Mouse (Mus musculus) lung, postnatal 10 days (tissue): ENCODE measurements at regions not wholly inside any gene's neighbourhood (a gene's known extent, or its start where the extent isn't known, plus 50 kb on each side); places are given as distances from the start of the nearest gene placed in this dataset.

ENCODE experiments used
- DNase-seq: peaks from one replicate; pipeline ENCODE4 v3.0.0; 2021

GRCm38 (mm10) chr2:79087600-79088205 lies 167.5 kb upstream of the Itga4 start:
- no peak for DNase-seq

DNA sequence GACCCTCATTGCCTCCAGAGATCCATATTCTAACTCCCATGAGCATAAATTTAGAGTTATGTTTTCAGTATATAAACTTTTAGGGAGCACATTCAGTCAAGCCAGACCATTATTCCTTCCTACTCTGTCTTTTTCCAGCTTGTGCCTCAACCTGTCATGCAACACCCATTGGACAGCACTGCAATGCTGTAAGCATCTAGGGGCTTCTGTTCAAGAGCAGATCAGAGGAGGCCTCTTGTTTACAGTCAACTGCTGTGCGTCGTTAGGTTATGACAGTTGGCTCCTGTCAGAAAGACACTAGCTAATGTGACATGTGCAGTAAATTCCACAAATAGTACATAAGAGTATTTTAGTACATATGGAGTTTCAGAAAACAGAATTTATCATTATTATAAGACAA lies 165.0 kb upstream of the Itga4 start:
- no peak for DNase-seq

DNA sequence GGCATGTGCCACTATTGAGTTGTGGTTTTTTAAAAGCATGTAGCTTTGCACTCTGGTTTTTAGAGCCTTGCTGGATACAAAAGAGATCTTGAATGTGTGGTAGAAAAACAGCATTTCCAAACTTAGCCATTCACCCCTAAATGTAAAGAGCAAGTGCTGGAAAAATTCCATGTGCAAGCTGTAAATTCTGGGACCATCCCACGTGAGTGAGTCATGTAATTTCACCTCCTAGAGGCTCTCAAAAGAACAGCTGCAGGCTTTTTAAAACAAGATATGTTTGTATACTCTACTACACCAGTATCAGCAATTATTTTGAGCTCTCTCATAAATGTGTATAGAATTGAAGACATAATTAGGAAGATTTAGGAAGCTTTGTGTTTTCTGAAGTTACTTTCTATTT lies 160.9 kb upstream of the Itga4 start:
- DNase-seq: no peak

DNA sequence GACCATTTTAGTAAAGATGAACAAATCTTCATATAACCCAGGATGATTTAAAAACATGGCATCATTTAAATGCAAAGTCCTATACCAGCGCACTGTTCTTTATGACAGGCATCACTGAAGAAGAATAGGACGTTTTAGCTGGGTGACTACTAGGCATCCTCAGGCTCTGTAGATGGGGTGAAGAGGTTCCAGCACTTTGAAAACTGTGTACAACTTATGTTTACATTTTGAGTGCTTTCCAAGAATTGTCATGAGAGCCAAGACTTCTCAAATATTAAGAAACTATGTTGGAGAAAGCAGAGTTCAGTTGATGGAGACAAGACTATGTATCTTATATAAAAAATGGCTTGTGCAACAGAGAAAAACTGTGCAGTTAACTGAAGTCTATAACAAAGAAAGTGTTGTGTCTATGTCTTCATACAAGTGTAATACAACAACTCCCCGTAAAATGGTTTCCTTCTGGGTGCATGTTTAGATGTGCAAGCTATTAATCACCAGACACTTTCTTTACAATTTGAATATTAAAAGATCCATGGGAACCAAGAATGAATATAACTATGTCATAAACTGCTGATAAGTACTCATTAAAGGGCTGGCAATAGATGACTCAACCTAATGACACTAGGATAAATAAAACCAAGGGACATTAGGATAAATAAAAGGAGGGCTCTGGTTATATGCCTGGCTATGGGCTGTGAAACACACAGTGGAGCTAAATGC lies 158.5 kb upstream of the Itga4 start:
- no peak for DNase-seq

GRCm38 (mm10) chr2:79099601-79100000 lies 155.6 kb upstream of the Itga4 start:
- no peak for DNase-seq

- DNase-seq: no peak
Observed at GRCm38 (mm10) chr2:79111673-79112072, 143.6 kb upstream of the Itga4 start.

- no peak for DNase-seq
Observed at GRCm38 (mm10) chr2:79112076-79112475, 143.2 kb upstream of the Itga4 start.

DNA sequence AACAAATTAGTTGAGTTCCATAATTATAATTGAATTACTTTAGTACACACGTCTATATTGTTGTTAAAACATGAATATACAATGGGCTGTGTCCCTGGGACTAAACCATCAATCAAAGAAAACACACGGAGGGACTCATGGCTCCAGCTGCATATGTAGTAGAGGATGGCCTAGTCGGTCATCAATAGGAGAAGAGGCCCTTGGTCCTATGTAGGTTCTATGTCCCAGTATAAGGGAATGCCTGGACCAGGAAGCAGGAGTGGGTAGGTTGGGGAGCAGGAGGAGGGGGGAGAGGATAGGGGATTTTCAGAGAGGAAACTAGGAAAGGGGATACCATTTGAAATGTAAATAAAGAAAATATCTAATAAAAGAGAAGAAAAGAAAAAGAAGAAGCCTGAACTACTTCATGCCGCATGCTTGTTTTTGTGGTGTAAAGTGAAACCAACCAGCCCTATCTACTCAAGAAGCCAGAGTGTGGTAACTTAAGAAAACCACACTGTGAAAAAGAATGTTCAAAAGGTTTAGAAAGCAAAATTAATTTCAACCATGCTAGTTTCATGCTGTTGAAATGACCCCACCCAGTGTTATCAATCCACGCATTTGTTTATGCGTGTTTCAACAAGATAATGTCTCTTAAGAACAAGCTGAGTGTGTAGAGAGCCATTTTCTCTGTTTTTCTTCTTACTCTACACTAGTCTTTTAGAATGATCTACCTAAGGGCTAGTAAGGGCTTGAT lies 134.4 kb upstream of the Itga4 start:
- no peak for DNase-seq

GRCm38 (mm10) chr2:79122530-79122929 lies 132.7 kb upstream of the Itga4 start:
- DNase-seq: no peak

DNA sequence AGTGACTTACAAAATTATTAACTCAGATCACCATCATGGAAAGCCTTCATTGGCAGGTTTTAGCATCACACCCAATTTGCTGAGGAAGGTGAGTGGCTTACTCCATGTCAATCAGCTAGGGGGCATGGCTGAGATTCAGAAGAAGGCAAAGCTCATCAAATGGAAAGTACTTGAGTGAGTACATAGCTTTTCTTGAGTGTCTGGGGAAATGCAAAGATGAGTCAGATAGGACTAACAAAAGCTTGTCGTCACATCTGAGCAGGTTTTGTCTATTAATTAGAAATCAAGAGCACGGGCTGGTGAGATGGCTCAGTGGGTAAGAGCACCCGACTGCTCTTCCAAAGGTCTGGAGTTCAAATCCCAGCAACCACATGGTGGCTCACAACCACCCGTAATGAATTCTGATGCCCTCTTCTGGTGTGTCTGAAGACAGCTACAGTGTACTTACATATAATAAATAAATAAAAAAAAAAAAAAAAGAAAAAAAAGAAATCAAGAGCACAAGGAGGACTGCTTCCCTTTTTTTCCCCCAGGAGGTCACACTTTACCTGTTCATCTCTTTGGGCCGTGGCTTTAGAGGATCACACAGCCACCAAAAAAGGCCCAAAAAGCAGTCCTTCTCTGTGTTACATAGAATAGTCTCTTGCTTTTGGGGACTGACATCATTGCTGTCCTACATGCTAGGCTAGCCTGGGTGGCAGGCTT lies 130.8 kb upstream of the Itga4 start:
- no peak for DNase-seq

GRCm38 (mm10) chr2:79126170-79126879 lies 128.9 kb upstream of the Itga4 start:
- DNase-seq: no peak

DNA sequence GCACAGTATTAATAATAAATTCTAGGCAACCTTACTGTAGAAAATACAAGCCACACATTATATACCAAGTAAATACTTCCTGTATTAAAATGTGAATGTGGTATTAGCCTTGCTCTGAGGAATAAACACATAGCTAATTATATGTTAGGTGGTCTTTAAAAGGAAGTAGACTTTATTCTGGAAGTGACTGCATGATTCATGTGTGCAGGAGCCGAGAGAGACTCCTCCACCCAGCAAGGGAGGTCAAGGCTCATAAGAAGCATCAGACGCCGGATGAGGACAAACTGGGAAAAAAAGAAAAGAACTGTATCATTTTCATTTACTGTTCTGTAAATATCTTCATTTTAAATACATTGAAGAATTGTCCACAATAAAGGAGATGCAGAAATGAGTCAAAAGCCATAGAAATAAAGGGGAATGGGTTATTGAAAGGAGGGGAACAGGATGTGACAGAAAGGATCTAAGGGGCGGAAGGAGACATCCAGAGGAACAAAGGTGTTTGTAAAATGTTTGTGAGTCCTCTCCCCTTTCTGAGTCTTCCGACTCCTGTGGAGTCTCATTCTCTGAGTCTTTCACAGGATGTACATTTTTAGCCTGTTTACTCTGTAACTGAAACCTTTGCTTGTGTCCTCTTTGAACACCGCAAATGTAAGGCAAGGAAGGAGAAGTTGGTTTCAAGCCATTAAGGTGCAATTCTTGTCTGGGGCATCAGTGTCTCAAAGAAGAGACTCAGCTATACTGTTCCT lies 128.1 kb upstream of the Itga4 start:
- DNase-seq: no peak

- DNase-seq: no peak
Observed at GRCm38 (mm10) chr2:79127822-79128221, 127.4 kb upstream of the Itga4 start.

GRCm38 (mm10) chr2:79130660-79131059 lies 124.6 kb upstream of the Itga4 start:
- DNase-seq: no peak

DNA sequence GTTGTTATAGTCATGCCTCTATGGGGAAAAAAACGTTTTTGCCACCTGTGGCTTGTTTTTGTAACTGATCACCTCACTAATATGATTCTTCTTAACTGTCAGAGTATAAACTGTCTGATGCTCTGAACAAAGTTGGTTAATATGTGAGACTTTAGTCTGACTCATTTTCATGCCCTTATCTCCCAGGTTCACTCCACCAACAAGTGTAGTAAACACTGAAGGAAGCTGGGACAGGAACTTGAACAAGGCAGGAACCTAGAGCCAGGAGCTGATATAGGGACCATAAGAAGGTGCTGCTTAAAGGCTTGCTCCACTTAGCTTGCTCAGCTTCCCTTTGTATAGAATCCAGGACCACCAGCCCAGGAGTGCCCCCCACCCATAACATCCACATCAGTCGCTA lies 124.0 kb upstream of the Itga4 start:
- DNase-seq: no peak

DNA sequence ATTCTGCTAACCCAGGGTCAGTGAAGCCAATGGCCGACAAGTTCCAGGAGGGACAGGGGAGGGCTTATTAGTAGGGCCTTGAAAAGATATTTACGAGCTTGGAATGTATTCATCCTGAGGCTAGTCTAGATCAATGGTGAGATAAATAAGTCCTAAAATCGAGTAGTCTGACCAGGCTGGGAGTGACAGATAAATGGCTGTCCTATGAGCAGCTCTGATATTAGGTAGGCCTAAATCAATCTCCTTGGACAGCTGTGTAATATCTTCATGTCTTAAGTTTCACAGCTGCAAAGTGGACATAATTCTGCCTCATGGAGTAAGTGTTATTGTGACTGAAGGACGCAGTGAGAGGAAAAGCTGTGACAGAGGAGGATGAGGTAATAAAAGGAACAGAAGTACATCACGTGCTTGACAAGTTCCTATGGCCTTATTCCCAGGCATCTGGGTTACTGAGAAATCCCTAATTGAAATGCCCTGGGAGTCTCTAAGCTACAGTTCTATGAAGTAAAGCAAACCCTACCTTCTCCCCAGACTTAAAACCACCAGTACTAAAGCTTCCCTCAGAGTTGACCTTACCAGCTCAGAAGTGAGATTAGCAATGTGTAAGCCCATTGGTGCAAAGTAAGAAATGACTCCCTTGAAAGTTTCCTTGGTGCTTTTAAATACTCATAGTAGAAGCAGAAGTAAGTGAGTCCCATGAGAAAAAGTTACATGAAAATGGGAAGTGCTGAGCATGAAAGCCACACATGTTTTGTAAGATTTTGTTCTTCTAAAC lies 123.3 kb upstream of the Itga4 start:
- DNase-seq: no peak

DNA sequence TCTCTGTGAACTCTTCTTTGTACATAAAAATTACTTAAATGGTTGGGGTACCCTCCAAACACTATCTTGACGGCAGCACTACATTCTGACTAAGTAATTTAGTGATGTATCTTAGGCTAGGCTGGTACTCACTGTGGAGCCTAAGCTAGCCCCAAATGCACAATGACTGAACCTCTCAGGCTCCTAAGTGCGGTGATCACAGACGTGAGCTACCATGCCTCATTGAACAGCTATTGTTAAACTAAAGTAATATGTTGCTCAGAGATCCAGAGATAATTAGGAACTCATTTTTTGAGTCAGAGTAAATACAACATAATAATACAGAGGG lies 122.7 kb upstream of the Itga4 start:
- DNase-seq: no peak

DNA sequence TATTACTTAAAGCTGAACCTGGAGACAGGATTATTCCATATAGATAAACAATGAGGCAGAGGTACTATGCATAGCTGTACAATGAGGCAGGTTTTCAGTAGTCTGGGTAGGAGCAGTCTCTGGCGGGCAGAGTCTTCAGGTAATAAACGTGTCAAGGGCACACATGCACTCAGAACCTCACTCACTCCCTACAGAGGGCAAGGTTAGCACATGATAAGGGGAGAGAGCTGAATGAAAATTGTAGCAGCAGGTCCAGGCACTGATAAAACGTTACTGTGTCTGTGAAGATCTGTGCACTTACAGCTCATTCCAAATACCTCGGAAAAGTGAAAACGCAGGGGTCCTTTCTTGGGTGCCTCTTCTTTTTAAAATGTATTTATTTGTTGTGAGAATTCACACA lies 120.9 kb upstream of the Itga4 start:
- DNase-seq: no peak

- no peak for DNase-seq
Observed at GRCm38 (mm10) chr2:79135986-79136385, 119.2 kb upstream of the Itga4 start.

GRCm38 (mm10) chr2:79136619-79137458 lies 118.4 kb upstream of the Itga4 start:
- DNase-seq: no peak
